Mouse (Mus musculus) heart, postnatal 0 days (tissue): Measurements from ENCODE around the gene Bbs9.

ENCODE experiments used
- CTCF ChIP-seq: IDR thresholded peaks from 2 replicates; pipeline ENCODE4 v1.5.1; 2016; ENCODE audit warnings: antibody characterized with exemption, control low read depth, low read depth
- EP300 ChIP-seq: IDR thresholded peaks from 2 replicates; pipeline ENCODE4 v1.6.1; 2016; ENCODE audit warnings: antibody characterized with exemption, low read depth

- TF ChIP-seq CTCF (peak; percentile 66), EP300 (no peak)
Measured at GRCm38 (mm10) chr9:22557467-22557866, 82.0 kb downstream of the Bbs9 start.
